Mouse (Mus musculus) right cerebral cortex, postnatal 14 days (tissue): ENCODE results near the gene Cped1.
"Not testable (repeated sequence)": the region's sequence is repeated elsewhere in the genome, so short reads cannot be mapped to it uniquely, and the experiment has no call there.

Experiments used
- DNase-seq: peaks from one replicate; pipeline ENCODE4 v3.0.0; 2022

The Cped1 gene

GRCm38 (mm10) chr6:22026761-22027594 is 41.3 kb downstream of the Cped1 start:
- DNase-seq, result no peak

GRCm38 (mm10) chr6:22027854-22028253 is 42.1 kb downstream of the Cped1 start:
- DNase-seq, result no peak

DNA sequence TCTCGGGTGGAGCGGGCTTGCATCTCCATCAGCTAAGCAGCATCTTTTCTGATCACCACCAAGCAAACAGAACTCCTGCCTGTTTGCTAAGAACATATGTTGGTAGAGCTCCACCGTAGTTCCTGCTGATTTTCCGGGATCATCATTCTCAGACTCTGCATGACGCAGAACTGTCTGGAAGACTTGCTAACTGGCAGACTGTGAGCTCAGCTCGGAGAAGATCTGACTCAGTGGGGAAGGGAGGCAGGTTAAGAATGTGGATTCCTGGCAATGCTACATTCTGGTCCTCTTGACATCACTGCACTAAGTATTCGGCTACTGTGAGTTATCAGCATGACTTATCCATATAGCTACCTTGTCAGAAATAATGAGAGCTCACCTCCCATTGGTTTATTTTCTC is 44.7 kb downstream of the Cped1 start:
- DNase-seq, result no peak

GRCm38 (mm10) chr6:22033188-22033587 is 47.5 kb downstream of the Cped1 start:
- no peak for DNase-seq

DNA sequence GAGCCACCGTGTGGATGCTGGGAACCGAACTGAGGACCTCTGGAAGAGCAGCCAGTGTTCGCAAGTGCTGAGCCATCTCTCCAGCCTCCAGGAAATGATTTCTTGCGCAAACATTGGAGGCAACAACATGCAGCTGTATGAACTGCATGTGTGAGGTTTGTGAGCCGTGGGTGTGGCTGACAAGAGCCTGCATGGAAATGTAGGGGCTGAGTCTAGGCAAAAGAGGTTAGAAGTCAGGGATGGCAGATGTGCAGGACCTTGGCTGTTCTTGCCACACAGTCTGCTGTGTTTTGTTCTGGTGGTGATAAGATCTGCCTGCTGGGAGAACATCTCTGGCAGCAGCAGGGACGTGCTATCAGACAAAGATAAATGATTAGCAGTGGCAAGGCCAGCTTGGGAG is 49.7 kb downstream of the Cped1 start:
- no peak for DNase-seq

DNA sequence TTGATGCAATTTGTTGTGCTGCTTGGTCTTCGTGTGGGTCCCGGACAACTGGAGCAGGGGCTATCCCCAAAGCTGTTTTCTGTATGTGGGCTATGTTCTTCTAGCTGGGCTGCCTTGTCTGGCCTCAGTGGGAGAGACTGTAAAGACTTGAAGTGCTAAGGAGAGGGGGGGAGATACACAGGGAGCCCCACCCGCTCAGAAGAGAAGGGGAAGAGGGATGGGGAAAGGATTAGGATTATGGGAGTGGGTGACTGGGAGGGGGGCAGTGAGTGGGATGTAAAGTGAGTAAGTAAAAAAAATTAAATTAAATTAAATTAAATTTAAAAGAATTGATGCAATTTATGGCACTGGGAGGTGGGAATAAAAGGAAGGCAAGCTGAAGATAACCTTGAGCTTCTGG is 50.2 kb downstream of the Cped1 start:
- DNase-seq, result no peak

DNA sequence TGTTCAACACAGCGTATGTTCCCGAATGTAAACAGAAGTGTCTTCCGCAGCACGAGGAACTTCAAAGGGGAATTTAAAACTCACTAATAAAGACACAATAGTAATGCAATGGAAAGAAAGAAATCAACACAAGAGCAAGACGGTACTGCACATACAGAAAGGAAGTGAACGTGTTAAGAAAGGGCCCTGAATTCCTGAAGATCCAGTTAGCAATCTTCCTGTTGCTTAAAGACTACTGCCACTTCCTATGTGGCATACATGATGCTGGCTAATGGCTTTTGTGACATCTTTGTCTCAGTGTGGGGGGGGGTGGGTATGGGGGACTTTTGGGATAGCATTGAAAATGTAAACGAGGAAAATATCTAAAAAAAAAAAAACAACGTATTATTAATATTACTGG is 50.7 kb downstream of the Cped1 start:
- no peak for DNase-seq

- DNase-seq, result no peak
These were observed 51.2 kb downstream of the Cped1 start for GRCm38 (mm10) chr6:22036911-22037310.

DNA sequence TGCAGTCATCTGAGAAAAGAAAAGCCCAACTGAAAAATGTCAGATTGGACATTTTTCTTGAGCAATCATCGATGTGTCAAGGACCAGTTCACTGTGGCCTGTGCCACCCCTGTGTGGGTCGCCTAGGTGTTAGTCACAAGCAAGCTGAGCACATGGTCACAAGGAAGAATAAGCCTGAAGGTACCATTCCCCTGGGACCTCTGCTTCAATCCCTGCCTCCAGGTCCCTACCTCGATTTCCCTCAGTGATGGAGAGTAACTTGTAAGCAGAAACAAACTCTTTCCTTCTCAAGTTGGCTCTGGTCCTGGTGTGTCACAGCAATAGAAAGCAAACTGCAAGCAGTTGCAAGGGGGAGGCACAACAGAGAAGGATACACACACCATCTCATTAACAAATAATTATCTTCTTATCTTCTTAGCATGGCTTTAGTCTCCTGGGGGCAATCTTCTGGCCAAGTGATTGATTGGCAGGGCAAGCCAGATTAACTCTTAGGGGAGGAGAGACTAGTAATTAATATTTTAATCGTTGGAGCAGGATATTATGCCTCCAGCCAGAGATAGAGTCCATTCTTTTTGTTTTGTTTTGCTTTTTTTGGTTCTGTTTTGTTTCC is 51.8 kb downstream of the Cped1 start:
- no peak for DNase-seq

GRCm38 (mm10) chr6:22039666-22040065 is 54.0 kb downstream of the Cped1 start:
- not testable (repeated sequence) for DNase-seq

DNA sequence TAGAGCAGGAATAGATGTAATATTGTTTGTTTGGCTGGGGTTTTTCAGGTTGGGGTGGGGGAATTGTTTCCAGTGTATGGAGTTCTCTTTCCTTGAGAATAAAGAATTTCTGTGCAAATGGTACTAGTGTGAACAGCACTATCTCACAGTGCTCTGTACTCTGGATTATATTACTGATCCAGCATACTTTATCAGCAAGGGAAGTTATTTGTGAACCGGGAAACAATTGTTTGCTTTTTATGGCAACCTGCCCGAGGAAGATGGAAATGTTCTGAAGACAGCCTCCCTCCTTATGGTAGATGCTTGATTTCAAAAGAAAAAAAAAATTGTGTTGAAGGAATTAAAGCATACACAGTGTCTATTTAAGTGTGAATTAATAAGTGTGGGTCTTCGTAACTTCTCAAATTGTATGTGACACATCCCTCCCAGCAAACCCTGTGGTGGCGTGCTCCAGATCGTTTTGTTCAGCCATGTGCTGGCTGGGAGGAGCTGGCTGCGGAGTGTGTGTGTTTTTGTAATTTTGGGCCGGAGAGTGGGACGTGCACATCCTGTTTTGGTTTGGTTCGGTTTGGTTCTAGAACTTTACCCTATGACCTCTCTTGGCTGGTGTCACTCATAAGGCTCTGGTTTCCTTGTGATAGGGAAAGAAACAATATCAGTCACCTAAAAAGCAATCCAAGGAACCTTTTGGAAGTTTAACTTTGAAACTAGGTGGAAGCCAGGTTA is 59.3 kb downstream of the Cped1 start:
- DNase-seq, result no peak

DNA sequence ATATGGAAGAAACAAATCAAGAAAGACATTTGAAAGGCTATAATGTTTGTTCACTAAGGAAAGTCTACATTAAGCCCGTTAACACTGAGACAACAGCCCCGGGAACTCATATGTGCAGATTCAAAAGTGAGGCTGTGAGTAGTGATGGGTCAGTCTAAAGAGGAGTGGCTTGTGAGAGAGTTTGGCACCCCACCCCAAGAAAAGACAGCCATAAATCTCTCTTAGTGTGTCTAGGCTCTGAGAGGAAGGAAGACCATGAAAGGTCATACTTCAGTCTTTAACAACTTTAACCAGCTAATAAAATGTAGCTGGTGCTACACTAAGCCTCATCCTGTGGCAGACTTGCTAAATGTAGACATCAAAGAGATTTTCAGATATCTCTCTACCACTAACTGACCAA is 61.4 kb downstream of the Cped1 start:
- no peak for DNase-seq

DNA sequence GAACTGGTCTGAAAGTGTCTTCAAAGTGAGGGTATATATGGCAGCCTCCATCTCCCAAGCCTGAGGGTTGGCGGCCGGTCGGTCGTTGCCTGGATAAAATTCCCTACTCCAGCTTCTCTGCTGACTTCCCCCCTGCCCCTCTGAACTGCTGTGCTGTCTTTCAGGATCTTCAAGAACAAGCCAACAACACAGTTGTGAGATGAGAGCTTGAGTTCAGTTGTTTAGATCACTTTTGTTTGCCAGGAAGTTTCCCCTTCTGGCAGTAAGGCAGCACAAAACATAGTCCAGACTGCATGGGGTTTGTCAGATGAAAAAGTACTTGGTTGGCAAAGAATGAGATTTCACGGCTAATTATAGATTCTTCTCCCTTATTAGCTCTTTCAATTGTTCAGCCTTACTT is 63.4 kb downstream of the Cped1 start:
- DNase-seq, result no peak

GRCm38 (mm10) chr6:22051526-22051925 is 65.8 kb downstream of the Cped1 start:
- no peak for DNase-seq

DNA sequence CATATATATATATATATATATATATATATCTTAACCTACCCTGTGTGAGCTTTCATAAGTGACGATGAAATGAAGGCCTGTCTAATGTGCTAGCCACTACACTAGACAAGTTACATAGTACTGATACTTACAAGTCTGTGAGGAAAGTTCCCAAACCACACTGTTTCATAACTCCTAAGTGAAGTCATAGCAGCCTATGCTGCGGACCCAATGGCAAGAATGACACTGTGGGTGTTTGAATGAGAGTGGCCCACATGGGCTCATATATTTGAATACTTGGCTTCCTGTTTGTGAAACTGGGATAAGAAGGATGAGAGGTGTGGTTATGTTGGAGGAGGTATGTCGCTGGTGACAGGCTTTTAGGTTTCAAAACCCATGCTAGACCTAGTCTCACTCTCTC is 67.3 kb downstream of the Cped1 start:
- DNase-seq, result no peak

DNA sequence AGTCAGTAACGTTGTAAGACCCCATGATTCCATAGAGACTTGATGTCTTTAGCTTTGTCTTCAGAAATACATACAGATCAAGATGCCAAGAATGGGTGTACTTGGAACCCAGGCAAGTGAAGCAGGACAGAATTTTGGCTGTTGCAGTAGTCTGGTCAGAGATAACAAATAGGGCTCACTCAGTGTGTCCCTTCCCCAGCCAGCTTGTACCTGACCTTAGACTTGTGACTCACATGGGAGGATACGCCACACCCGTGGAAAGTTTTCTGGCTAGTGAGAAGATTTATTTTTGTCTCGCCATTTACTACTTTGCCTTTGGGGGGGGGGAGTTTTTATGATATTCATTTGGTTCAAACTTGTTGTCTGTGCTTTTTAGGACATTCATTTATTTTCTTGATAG is 78.6 kb downstream of the Cped1 start:
- DNase-seq, result no peak

GRCm38 (mm10) chr6:22070603-22071322 is 85.0 kb downstream of the Cped1 start:
- DNase-seq, result no peak

GRCm38 (mm10) chr6:22071323-22071840 is 85.7 kb downstream of the Cped1 start:
- no peak for DNase-seq

DNA sequence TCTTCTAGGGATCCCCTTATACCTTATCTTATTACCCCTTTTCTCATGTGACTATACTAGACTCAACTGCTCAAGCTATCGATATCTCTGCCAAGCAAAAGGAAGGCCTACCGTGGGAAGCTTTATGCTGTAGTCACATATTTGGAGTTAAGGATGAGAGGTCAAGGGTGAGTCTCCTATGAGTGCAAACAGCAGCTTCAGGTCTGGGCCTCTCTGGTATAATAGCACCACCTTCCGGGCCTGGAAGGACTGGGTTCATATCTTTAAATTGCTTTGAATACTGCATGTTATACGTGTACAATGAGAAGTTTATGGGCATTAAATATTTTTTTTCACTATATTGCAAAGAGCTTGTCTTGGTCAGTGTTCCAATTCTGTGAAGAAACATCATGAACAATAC is 87.0 kb downstream of the Cped1 start:
- no peak for DNase-seq

- no peak for DNase-seq
These were observed 88.7 kb downstream of the Cped1 start for GRCm38 (mm10) chr6:22074232-22075083.

GRCm38 (mm10) chr6:22078686-22079264 is 93.1 kb downstream of the Cped1 start:
- no peak for DNase-seq

- DNase-seq, result no peak
These were observed 100.3 kb downstream of the Cped1 start for GRCm38 (mm10) chr6:22086056-22086455.
